Mouse (Mus musculus): Measurements from ENCODE around the gene Dclk1.

Gene Dclk1

GRCm38 (mm10) chr3:55266091-55266490, 23.9 kb downstream of the Dclk1 start:
- no peak for DNase-seq

GRCm38 (mm10) chr3:55269802-55270201, 27.6 kb downstream of the Dclk1 start:
- no peak for DNase-seq

GRCm38 (mm10) chr3:55270345-55270744, 28.2 kb downstream of the Dclk1 start:
- DNase-seq, result no peak

GRCm38 (mm10) chr3:55270920-55271319, 28.8 kb downstream of the Dclk1 start:
- DNase-seq, result no peak

GRCm38 (mm10) chr3:55272536-55272935, 30.4 kb downstream of the Dclk1 start:
- DNase-seq, result no peak

GRCm38 (mm10) chr3:55276446-55276845, 34.3 kb downstream of the Dclk1 start:
- DNase-seq, result no peak

- no peak for DNase-seq
These were observed 34.7 kb downstream of the Dclk1 start for GRCm38 (mm10) chr3:55276851-55277250.

- DNase-seq, result no peak
These were observed 35.7 kb downstream of the Dclk1 start for GRCm38 (mm10) chr3:55277829-55278228.

GRCm38 (mm10) chr3:55279923-55280322, 37.8 kb downstream of the Dclk1 start:
- DNase-seq, result no peak

- no peak for DNase-seq
These were observed 38.3 kb downstream of the Dclk1 start for GRCm38 (mm10) chr3:55280471-55280870.

- DNase-seq, result no peak
These were observed 42.1 kb downstream of the Dclk1 start for GRCm38 (mm10) chr3:55284215-55284614.

- DNase-seq, result no peak
These were observed 46.6 kb downstream of the Dclk1 start for GRCm38 (mm10) chr3:55288726-55289125.

- no peak for DNase-seq
These were observed 49.8 kb downstream of the Dclk1 start for GRCm38 (mm10) chr3:55291964-55292363.

GRCm38 (mm10) chr3:55292783-55293430, 50.7 kb downstream of the Dclk1 start:
- no peak for DNase-seq

GRCm38 (mm10) chr3:55305653-55306052, 63.5 kb downstream of the Dclk1 start:
- no peak for DNase-seq

GRCm38 (mm10) chr3:55307553-55308177, 65.5 kb downstream of the Dclk1 start:
- DNase-seq, result no peak

- DNase-seq, result no peak
These were observed 67.8 kb downstream of the Dclk1 start for GRCm38 (mm10) chr3:55309961-55310360.

- peak; percentile 15 for DNase-seq
These were observed 73.7 kb downstream of the Dclk1 start for GRCm38 (mm10) chr3:55315827-55316226.

GRCm38 (mm10) chr3:55318021-55318420, 75.9 kb downstream of the Dclk1 start:
- DNase-seq, result no peak

GRCm38 (mm10) chr3:55320572-55320971, 78.4 kb downstream of the Dclk1 start:
- DNase-seq, result no peak

- DNase-seq, result no peak
These were observed 81.9 kb downstream of the Dclk1 start for GRCm38 (mm10) chr3:55324029-55324428.

GRCm38 (mm10) chr3:55330496-55330895, 88.3 kb downstream of the Dclk1 start:
- no peak for DNase-seq

- no peak for DNase-seq
These were observed 89.5 kb downstream of the Dclk1 start for GRCm38 (mm10) chr3:55331694-55332093.

GRCm38 (mm10) chr3:55333511-55333910, 91.3 kb downstream of the Dclk1 start:
- no peak for DNase-seq

- no peak for DNase-seq
These were observed 94.7 kb downstream of the Dclk1 start for GRCm38 (mm10) chr3:55336895-55337294.
